Mouse (Mus musculus): ENCODE data around the gene Aldh6a1.

Aldh6a1 gene

DNA sequence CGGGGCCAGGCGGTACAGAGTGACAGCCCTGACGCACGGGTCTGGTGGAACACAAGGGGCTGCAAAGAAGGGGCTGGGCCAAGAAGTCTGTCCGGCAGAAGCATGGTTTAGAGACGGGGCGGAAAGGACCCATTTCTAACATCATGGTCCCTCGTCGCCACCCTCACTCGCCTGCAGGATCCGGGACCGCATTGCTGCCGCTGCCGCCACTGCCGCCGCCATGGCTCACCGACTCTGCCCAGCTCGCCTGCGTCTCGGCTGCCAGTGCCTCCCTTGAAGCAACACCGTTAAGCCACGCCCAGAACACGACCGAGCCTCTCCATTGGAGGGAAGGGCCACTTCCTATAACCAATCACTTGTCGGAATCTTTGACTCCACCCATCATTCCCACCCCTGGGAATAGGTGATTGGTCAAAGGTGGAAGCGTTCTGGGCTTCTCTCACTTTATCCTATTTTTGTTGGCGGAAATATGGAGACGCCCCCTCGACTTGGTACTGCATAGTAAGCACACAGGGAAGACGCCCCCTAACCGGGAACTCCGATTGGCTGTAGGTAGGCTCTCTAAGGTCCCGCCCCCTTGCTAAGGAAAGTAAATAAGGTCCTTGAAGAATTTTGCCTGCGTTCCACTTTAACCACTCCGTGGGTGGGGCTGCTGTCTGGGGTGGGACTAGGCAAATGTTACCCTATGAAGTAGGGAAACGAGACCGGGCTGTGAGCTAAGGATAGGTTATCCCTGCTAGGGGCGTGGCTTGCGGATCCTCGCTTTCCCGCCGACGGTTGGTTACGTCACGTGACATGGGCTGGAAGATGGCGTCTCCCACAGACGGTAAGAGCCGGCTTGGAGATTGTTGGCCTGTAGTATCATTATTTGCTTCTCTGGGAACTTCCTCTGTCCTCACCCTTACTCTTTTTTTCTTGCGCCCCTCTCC is at the start of gene Aldh6a1, which contains the start of gene Lin52:
Gene Aldh6a1 (minus strand): TSS at position 287 of the 929 bp plus-strand sequence.
Gene Lin52 (plus strand): TSS at position 705 of the 929 bp plus-strand sequence.
- peak; percentile 98 for DNase-seq (ENCODE audit: low read depth)

DNA sequence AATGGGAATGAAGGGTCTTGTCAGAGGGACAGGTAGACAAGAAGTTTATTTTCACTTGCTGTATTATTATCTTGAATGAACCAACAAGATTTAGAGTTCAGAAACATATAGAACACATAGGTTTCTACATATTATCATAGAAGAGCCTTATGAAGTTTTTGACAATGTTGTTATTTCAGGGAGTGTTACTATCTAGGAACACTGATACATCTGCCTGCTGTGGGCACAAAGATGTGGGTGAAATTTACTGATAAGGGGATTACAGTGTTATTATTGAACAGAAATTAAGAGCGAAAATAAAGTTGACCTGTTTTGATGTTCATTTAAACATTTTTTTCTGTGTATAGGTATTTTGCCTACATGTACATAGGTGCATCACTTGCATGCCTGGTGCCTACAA is 46.0 kb upstream of the Aldh6a1 start:
- no peak for DNase-seq (ENCODE audit: low read depth)

DNA sequence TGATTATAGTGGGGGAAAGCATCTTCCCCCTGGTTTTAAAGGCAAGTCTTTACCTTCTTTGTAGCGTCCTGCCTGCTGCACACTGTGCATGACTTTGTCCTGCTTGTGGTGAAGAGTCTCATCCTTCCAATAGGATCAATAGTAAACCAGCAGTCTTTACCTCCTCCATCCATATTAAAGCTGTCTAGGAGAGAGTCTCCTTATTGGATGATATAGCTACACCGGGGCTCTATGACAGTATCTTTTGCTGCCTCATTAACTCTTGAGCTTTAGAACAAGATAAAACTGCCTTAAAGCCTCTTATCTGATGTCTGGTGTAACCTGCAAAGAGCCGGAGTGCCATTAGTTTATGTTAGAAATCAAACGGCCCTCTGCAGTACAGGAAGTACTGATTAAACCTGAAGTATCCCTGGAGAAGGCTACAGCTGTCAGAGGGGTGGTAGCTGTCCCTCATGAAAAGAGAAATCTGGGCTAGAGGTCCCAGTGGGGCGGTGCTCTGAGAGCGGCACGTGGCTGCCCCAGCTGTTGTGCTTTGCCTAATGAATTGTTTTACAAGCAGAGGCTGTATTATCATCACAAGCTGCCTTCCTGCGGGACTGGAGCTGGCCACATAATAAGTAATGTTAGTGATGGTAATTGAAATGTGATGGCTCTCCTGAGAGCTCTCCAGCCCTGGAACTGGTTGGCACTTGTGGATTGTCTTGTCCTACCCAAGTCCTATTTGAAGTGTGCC is 36.7 kb upstream of the Aldh6a1 start:
- no peak for DNase-seq (ENCODE audit: low read depth)

DNA sequence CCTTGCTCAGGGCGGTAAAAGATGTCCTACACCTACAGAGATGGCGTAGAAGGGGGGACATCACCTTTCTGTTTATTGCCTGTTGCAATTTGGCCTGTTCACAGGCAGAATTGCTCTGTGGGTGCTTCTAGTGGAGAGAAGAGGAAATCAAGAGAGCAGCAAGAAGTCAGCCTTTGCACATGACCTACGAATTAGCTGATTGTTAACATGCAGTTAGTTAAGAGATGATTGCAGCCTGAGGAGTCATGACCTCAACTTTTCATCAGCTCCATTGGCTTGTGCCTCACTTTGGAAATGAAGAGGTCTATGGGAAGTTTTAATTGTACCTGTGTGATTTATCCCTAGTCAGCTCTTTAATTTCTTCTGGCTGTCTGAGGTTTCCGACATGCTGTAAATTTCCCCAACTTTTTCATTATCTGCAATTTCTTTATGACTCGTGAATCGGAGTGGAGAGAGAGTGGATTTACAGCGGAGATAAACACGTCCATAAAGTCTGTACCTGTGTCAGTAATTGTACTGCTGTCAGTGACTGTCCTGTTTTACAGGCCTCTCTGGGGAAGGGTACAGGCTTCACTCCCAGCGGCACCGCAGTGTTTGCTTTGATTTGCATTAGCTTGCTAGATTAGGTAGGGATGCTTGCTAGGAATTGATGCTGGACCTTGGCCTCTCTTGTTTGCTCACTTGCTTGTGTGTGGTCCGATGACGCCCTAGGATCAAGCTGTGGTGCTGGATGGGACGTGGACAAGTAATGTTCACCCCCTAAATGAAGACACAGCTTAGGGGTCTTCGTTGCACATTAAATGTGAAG is 32.2 kb upstream of the Aldh6a1 start:
- no peak for DNase-seq (ENCODE audit: low read depth)

DNA sequence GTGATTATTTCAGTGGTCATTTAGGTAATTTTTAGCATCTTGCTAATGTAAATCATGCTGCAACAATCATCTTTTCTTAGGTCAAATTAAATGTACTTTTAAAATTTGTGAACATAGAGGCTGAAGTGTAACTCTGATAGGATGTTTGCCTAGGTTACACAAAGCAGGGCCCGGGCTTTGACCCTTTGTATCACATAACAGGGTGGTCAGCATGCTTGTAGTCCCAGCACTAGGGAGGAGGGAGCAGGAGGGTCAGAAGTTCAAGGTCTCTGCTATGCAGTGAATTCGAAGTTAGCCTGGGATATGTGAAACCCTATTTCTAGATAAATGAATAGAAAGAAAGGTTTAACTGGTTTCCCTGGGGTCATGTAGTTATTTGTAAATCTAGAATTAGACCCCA is 30.4 kb upstream of the Aldh6a1 start:
- no peak for DNase-seq (ENCODE audit: low read depth)

DNA sequence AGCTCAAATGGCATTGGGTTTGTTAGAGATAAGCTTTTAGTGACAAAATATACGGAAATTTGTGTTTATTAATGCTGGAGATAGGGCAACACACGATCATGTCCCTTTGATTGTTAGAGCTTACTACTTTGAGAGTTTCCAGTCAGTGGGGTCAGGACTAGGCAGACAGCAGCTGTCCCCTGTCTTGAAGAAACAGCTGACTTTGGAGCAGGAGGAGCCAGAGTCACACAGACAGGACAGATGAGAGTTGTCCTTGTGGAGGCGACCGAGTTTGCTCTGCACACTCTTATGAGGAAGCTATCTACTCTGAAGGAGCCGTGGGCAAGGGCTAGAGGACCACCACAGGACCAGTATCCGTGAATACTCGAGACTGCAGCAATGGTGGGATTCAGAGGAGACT is 28.1 kb upstream of the Aldh6a1 start:
- no peak for DNase-seq (ENCODE audit: low read depth)

DNA sequence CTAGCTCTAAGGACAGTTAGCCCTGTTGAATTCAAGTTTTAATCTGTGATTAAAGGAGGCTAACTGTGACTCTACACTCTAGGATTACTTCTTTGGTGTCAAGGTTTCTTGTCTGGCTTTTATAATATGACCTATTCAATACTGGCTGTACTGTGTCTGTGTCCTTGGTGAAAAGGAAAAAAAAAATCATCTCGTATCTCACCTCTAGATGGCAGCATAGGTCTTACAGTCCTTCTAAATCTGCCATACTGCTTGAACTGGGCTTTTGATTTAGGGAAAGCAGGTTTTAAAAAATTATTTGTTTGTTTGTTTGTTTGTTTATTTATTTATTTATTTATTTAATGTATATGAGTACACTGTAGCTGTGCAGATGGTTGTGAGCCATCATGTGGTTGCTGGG is 17.9 kb upstream of the Aldh6a1 start:
- peak; percentile 78 for DNase-seq (ENCODE audit: low read depth)

DNA sequence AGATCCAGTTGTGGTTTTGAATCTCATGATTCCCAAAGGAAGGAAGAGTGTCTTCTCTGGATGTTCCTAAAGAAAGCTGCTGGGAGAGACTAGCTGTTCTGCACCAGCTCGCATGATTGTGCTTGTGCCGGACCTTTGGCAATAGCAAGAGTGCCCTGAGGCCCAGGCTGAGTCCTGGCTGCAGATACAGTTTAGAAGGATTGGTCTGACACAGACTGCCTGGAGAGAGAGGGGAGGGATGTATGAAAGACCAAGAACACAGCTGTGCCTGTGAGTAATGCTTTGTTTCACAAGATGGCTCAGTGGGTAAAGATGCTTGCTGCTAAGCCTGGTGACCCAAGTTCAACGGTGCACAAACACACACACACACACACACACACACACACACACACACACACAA is 12.1 kb upstream of the Aldh6a1 start:
- DNase-seq (ENCODE audit: low read depth) = no peak

DNA sequence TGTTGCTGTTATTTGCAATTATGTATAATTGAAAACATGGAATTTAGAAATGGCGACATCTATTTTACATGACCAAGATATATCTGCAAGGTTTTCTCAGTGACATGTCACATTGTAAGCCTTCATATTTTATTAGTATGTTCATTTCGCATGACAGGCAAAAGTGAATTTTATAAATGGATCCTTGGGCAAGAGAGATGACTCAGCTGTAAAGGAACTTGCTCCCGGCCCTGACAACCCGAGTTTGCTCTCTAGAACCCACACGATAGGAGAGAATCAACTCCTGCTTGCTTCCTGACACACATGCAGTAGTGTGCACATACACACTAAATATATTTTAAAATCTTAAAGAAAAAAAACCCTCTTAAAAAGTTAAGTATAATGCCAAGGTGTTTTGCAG is 10.6 kb upstream of the Aldh6a1 start:
- DNase-seq (ENCODE audit: low read depth) = no peak

DNA sequence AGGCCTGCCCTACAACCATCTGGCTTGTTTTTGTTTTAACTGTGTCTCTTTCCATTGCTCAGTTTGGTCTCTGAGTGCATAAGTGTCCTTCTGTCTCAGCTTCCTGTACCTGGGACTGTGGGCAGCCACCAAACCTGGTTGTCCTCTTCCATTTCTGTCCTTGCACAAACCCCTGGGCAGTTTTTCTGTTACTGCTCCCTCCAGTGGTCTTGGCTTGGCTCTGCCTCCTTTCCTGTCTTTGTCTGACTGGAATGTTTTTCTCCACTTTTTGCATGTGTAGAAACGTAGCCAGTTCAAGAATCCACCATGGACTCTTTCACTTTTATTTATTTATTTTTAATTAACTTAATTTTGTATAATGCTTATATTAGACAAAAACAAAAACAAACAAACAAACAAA is 9.0 kb upstream of the Aldh6a1 start:
- DNase-seq (ENCODE audit: low read depth) = no peak

DNA sequence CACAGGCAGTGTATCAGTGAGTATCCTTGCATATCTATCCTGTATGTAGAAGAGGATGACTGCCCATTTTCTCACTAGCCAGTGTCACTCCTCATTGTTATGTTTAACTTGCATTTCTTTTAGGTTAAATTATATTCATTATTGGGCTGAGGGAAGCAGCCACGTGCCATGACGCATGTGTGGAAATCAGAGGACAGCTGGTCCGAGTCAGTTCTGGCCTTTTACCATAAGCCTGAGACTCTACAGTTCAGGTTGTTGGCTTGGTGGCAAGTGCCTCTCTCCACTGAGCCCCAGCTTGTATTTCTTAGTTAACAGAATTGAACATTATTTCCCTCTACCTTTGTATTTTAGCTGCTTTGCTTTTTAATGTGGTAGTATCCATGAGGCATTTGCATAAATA is 6.1 kb upstream of the Aldh6a1 start:
- no peak for DNase-seq (ENCODE audit: low read depth)

DNA sequence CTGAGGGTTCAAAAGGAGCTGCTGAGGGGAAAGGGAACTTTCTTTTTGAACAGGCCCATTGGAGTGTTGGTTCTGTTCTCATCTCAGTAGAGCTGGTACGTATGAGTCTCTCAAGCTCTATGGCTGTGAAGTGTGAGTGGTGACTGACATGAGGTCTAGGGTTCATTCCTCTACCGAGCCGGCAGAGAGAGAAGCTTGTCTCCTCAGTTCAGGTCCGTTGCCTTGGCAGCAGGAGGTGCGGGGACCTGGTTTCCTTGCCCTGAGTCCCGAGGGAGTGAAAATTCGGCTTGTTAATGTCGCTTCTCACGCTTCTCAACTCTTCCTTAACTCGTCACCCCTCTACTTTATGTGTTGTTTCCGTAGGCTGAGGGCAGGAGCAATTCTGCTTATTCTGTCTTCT is 997 bp upstream of the Aldh6a1 start:
- DNase-seq (ENCODE audit: low read depth) = no peak

DNA sequence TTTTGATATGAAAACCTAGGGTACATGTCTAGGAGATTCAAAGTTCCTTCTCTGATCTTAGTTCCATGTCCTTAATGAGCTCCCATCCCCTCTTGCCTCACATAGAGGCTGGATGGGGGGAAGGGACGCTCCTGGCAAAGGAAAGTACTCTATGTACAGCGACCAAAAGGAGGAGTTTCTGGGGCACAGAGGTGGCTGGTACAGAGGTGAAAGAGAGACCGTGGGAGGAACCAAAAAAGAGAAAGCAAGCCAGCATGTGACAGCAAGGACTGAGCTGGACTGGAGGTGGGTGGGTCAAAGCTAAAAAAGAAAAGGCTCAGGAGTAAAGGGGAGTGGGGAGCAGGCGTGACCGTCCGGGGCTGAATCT is 470 bp downstream of the Aldh6a1 start:
- no peak for DNase-seq (ENCODE audit: low read depth)

DNA sequence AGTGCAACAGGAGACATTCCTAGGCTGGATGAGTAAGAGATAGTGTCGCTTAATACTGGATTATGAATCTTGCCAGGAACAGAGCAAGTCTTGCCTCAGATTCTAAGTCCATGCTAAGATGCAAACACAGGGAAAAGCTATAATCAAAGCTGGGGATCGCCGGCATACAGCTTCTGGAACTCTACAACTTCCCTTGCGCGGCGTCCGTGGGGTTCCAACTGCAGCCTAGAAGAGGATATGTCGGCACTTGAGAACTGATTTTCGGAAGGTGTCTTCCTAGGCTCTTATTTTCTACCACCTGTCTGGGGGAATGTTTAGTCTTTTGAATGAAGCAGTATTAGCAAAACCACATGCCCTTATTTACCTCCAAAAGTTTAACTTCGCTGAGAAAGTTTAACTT is 917 bp downstream of the Aldh6a1 start:
- DNase-seq (ENCODE audit: low read depth) = peak; percentile 15

DNA sequence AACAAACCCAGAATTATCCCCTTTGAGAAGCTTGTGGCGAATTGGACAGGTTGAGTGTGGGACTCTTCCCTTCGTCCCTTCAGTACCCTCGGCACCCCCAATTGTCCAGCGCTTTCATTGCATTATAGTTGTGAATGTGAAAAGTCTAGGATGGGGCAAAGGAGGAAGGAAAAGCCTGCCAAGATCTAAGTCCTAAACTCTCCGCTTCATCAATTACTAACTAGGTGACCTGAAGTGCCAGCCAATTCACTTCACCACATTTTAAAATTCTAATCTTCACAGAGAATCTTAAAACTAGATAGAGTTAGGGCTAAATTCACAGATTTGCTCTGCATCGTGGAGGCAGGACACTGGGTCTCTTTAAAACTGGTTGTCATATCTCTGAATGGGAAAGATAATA is 2.6 kb downstream of the Aldh6a1 start:
- DNase-seq (ENCODE audit: low read depth) = no peak

DNA sequence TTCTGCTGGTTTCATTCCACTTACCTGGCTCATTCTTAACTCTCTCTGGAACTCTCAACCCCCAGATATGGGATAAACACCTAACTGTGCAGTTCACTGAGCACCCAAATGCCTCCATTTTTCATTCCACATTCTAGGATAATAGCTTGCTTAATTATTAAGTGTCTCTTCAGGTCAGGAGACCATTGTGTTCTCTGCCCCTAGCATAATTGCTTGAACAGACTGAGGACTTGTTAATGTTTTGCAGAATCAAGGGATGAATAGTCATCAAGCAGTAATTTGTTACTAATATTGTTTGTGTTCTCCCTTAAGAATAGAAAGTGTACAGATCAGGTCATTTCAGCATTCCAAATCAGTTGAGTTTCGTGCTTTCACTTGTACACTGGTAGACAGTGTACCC is 3.4 kb downstream of the Aldh6a1 start:
- DNase-seq (ENCODE audit: low read depth) = no peak

DNA sequence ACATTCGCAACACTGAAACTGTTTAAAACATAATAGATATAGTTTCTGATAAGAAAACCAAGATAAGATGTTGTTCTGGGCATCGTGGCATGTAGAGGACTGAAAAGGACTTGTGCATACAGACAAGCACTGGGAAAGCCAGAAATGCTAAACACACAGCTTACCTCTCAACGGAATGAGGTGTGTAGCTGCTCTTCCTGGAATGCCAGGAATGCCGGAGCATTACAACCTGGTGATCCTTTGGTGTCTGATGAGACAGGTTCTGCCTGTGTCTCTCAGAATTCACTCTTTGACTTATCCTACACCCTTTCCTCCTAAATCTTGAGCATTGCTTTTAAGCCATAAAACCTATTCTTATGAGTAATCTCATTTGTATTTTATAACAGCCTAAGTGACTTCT is 8.3 kb downstream of the Aldh6a1 start:
- no peak for DNase-seq (ENCODE audit: low read depth)

DNA sequence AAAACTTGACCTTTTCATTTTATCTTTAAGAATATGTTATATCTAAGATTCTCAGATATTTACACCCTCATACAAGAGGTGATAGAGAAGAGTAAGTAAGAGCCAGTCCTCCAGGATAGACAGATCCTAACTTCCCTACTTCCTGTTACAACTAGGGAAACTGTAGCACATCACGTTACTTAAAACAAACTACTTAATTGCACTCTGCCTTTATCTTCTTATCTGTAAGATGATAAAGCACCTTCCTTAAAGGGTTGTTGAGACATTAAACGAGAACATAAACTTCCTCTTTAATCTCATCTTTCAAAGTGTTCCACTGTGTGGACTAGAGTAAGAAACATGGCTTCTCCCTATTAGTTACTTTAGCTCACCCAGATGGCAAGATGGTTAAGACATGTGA is 12.1 kb downstream of the Aldh6a1 start:
- no peak for DNase-seq (ENCODE audit: low read depth)

DNA sequence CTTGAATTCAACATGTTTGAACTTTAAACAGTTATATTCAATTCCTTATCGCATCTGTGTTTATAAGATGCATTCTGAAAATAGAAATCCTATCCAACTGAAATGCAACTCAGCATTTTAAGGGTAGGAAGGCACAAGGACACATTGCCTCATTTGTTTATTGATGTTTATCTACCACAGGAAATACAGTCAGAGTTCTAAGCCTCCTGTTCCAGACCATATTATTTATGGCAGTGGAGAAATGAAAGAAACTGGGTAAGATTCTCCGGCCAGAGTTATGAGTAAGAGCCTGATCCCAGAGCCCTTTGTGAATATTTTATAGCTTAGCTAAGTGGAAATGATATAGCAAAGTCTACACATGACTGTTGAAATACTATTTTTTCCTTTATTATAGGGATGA is 21.0 kb downstream of the Aldh6a1 start:
- no peak for DNase-seq (ENCODE audit: low read depth)

DNA sequence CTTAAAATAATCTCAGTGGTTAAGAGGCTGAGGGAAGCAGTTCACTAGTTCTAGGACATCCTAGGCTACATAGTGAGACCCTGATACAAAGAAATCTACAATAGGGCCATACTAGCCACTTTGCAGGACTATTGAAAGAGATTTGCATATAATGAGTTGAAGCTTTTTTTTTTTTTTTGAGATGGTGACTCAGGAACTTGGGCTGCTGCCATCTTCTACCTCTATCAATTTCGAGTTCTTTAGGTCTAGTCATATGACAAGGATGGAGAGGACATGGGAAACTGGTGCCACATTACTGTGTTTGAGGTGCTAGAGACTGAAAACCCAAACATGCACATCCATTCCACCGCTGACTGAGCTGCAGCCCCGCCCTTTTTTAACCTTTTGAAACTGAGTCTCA is 26.8 kb downstream of the Aldh6a1 start:
- DNase-seq (ENCODE audit: low read depth) = no peak

DNA sequence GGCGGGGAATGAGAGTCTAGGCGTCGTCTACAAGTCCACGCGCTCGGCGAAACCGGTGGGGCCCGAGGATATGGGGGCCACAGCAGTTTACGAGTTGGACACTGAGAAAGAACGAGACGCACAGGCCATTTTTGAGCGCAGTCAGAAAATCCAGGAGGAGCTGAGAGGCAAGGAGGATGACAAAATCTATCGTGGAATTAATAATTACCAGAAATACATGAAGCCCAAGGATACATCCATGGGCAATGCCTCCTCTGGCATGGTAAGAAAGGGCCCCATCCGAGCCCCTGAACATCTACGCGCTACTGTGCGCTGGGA is 33.2 kb downstream of the Aldh6a1 start:
- DNase-seq (ENCODE audit: low read depth) = no peak

DNA sequence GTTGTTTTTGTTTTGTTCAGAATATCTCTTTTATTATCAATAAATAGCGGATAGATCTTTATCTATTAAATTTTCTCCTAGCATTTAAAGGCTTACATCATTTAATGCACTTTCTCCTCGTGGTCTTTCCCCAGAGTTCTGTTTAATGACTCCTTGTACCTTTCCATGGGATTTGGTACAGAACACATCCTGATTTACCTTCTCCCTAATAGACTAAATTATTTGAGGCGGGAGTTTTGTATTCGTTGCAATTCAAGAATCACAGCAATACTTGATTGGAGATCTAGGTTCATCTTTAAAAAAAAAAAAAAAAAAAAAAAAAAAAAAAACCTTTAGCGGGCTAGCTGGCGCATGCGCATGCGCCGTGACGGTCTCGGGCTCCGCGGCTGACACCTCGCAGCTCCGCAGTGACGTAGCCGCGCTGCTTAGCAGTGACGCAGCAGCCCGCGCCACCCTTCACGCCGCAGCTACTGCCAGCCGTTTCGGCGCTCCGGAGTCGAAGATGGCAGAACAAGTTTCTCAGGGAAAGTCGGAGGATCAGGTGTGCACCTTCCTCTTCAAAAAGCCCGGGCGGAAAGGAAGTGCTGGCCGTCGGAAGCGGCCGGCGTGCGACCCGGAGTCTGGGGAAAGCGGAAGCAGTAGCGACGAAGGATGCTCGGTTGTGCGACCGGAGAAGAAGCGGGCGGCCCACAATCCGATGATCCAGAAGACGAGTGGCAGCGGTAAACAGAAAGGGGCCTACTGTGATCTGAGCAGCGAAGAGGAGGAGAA is 33.8 kb downstream of the Aldh6a1 start, which contains the start of gene Rnf113a2:
Gene Rnf113a2 (plus strand): TSS at position 363 of the 771 bp plus-strand sequence.
- DNase-seq (ENCODE audit: low read depth) = peak; percentile 95

Measured in naive thymus-derived CD4-positive, alpha-beta T cell, adult 2 months (primary cell).